In genomic region chr17:25570648-25571452, GRCm38 (mm10) we compare ENCODE assay signal across 8 mouse cellular contexts. TPM values are rescaled to one million over a fixed set of nuclear protein-coding genes. Genes with fewer than 3 reads are reported as not detected.
DNase-seq lines count a peak whose midpoint lies in the region; ATAC-seq and TF ChIP-seq lines count a peak whose summit lies in the region.

Sox8 (minus strand) TSS chr17:25570686.

- peak within 1 kb of the TSS; percentile 37 for H3K9ac ChIP-seq in intestine, embryonic 14.5 days (ENCODE audit: low read length)

- WGBS in intestine, embryonic 14.5 days = under 1% methylated on average over 60 of the region's 61 CpGs

- H3K4me1 ChIP-seq in cortical plate, adult 2 months (ENCODE audit: control insufficient read depth, insufficient read depth, low read length) = peaks cover 2% of the 10 kb centered on the region; the same call in 1 of the 2 replicates
- H3K4me1 ChIP-seq in intestine, embryonic 14.5 days (replicated peaks; ENCODE audit: control insufficient read depth, insufficient read depth, low read length) = no peaks in the 10 kb centered on the region; the same call in none of the 2 replicates

- peak within 1 kb of the TSS; percentile 84 for H3K27ac ChIP-seq in cortical plate, adult 2 months (ENCODE audit: insufficient read depth, low read length)
- H3K27ac ChIP-seq in intestine, embryonic 14.5 days (ENCODE audit: low read depth) = no peak within 1 kb of the TSS

- H3K4me2 ChIP-seq in intestine, embryonic 14.5 days (ENCODE audit: low read length) = peak within 1 kb of the TSS; percentile 99

- no peaks in the 10 kb centered on the region for H3K36me3 ChIP-seq in intestine, embryonic 14.5 days (ENCODE audit: control insufficient read depth, insufficient read depth, low read length)

- no peaks in the 10 kb centered on the region for H3K9me3 ChIP-seq in intestine, embryonic 14.5 days (ENCODE audit: control insufficient read depth, low read length)

- peak; percentile 96 for TF ChIP-seq POLR2A in cortical plate, adult 2 months (IDR thresholded peaks at IDR 0.05; ENCODE audit: extremely low read depth, insufficient read depth, low read length)

- H3K27me3 ChIP-seq in intestine, embryonic 14.5 days (replicated peaks; ENCODE audit: control insufficient read depth, insufficient read depth, low read length) = peaks cover 18% of the 10 kb centered on the region

- ATAC-seq in intestine, embryonic 14.5 days (replicated peaks; ENCODE audit: low FRiP score, low TSS enrichment, low read depth) = peak; percentile 87
- peak; percentile 61 for ATAC-seq in megakaryocyte progenitor cell, adult 5-6 weeks (replicated peaks; ENCODE audit: poor library complexity)

- 0 out of 2 replicates have a peak, but pooled peaks have one; percentile 19 for TF ChIP-seq CTCF in cortical plate, adult 2 months (IDR thresholded peaks at IDR 0.05; ENCODE audit: extremely low read depth, insufficient read depth, low read length)

- DNase-seq in WW6 (ENCODE audit: low read depth, low spot score) = peak; percentile 83
- DNase-seq in gastrocnemius, postnatal 25 days = peak; percentile 89
- DNase-seq in intestine, embryonic 14.5 days (ENCODE audit: low spot score) = peak; percentile 89
- peak; percentile 87 to 94 for DNase-seq in left cerebral cortex, postnatal 10 days (ENCODE audit: extremely low spot score in 1 of 2, low spot score in 2 of 2)
- peak; percentile 86 for DNase-seq in right cerebral cortex, postnatal 14 days
- peak; percentile 73 to 85 for DNase-seq in urinary bladder, postnatal 36 days (ENCODE audit: low spot score in 2 of 2)

- peak within 1 kb of the TSS; percentile 69 for H3K4me3 ChIP-seq in cortical plate, adult 2 months (ENCODE audit: insufficient read depth, low read length)
- H3K4me3 ChIP-seq in intestine, embryonic 14.5 days (ENCODE audit: low read depth, low read length) = peak within 1 kb of the TSS; percentile 53

- intact Hi-C loops in left cerebral cortex, postnatal 10 days (cut with DNase I) = loop anchor here (5.0 kb wide), 2 partner anchors 51 to 106 kb away; no protein-coding TSS in a partner anchor

RNA-seq across cellular contexts. Expression of gene Sox8, which starts in this region (rescaled TPM):
- 42.5 and 51.6 TPM in 2 replicates for polyA plus RNA-seq in cortical plate, adult 2 months (2012; rRNA removed)
- total RNA-seq in gastrocnemius, postnatal 25 days (2021) = 1 to 10 TPM; 1.4 to 2.3 TPM
- 9.1 and 9.4 TPM in 2 replicates for polyA plus RNA-seq in intestine, embryonic 14.5 days (2014; fragmentation: Nextera tagmentation; extraction: Ambion mirVana)
- total RNA-seq in left cerebral cortex, postnatal 10 days (2021) = 10 to 100 TPM; 45.3 to 56.2 TPM
- total RNA-seq in megakaryocyte progenitor cell, adult 5-6 weeks (2015) = not detected in 2 replicates
- total RNA-seq in megakaryocyte progenitor cell, adult 5-6 weeks (2017) = not detected in 2 replicates

Comparison
In these comparisons a context has a peak if more than half of its experiments do, and no peak if none do; other contexts are left out.
1. RNA of gene Sox8 (total RNA-seq): 45.3 to 56.2 TPM in left cerebral cortex, postnatal 10 days; 1.4 to 2.3 TPM in gastrocnemius, postnatal 25 days and not detected in megakaryocyte progenitor cell, adult 5-6 weeks; every median in the first group is over 10 times any median in the second.
2. Peak in ATAC-seq in megakaryocyte progenitor cell, adult 5-6 weeks; RNA of the gene not detected or under 1 TPM.
3. Peak in every context shown above with its lines, with median percentiles within 50 percentile points of each other: DNase-seq.